Mouse (Mus musculus) erythroblast, embryonic 14.5 days (primary cell): ENCODE data around the gene Fgfr2. TPM values are rescaled to one million over a fixed set of nuclear protein-coding genes. Genes with fewer than 3 reads are reported as not detected.

ENCODE experiments used
- H3K27me3 ChIP-seq: 2 replicates; pipeline ENCODE4 v1.6.1; 2012; ENCODE audit warnings: inconsistent platforms; ENCODE audit not compliant: control insufficient read depth
- H3K36me3 ChIP-seq: 2 replicates; pipeline ENCODE4 v1.6.1; 2012; ENCODE audit warnings: mild to moderate bottlenecking, inconsistent platforms; ENCODE audit not compliant: control insufficient read depth
- H3K4me1 ChIP-seq: 2 replicates; pipeline ENCODE4 v1.6.1; 2012; ENCODE audit warnings: inconsistent platforms; ENCODE audit not compliant: control insufficient read depth
- H3K4me3 ChIP-seq: replicated peaks from 2 replicates; pipeline ENCODE3; 2012; ENCODE audit warnings: moderate library complexity, mild to moderate bottlenecking, inconsistent platforms
- H3K9me3 ChIP-seq: 2 replicates; pipeline ENCODE4 v1.6.1; 2012; ENCODE audit warnings: low read length, inconsistent platforms, mixed read lengths; ENCODE audit not compliant: control insufficient read depth
- GATA1 ChIP-seq: IDR thresholded peaks from 2 replicates; pipeline ENCODE4 v1.6.1; 2012; ENCODE audit warnings: low read length, inconsistent platforms, mixed read lengths
- TAL1 ChIP-seq: IDR thresholded peaks from 3 replicates; pipeline ENCODE4 v1.6.1; 2012; ENCODE audit warnings: low read length, inconsistent platforms, mixed read lengths
- polyA plus RNA-seq: library from polyadenylated mRNA; stranded (reverse); fragments of >175 nt; gene quantifications from 2 replicates; pipeline ENCODE4 v1.2.3, GENCODE M21; 2012

Fgfr2 gene
- polyA plus RNA-seq, 1 experiment, result not detected

- peaks cover 9% of the 10 kb centered on the region for H3K36me3 ChIP-seq
- no peaks in the 10 kb centered on the region for H3K9me3 ChIP-seq
- no peak overlapping the region for H3K4me3 ChIP-seq
- H3K27me3 ChIP-seq, result no peaks in the 10 kb centered on the region
- peaks cover 61% of the 10 kb centered on the region for H3K4me1 ChIP-seq
- TF ChIP-seq TAL1 (no peak), GATA1 (no peak)
Observed at GRCm38 (mm10) chr7:132786522-132786921, 336.6 kb downstream of the Fgfr2 start.

GRCm38 (mm10) chr7:132786011-132786410 is 337.1 kb downstream of the Fgfr2 start:
- H3K4me3 ChIP-seq, result no peak overlapping the region
- peaks cover 65% of the 10 kb centered on the region for H3K4me1 ChIP-seq
- TF ChIP-seq GATA1, result no peak
- TF ChIP-seq TAL1, result no peak
- H3K9me3 ChIP-seq, result no peaks in the 10 kb centered on the region
- H3K36me3 ChIP-seq, result peaks cover 9% of the 10 kb centered on the region
- H3K27me3 ChIP-seq, result no peaks in the 10 kb centered on the region

DNA sequence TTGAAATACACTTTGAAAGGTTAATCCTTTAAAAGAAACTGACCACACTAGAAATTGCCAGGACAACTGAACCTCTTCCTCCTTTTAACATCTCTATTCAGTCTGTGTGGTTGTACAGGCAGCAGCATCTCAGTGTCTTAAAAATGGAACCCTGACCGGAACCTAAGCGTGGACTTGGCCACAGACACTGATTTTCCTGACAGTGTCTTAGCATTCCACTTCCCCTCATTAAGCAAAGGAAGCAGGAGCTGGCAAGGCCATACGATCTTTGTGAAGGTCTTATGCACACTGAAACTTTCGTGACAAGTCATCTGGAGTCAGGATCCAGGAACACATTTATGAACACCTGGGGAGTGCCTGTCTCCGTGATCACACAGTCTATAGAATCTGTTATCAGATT is 339.0 kb downstream of the Fgfr2 start:
- TF ChIP-seq GATA1 (no peak), TAL1 (no peak)
- H3K4me3 ChIP-seq, result no peak overlapping the region
- no peaks in the 10 kb centered on the region for H3K27me3 ChIP-seq
- H3K9me3 ChIP-seq, result no peaks in the 10 kb centered on the region
- peaks cover 16% of the 10 kb centered on the region for H3K36me3 ChIP-seq
- H3K4me1 ChIP-seq, result peaks cover 74% of the 10 kb centered on the region

DNA sequence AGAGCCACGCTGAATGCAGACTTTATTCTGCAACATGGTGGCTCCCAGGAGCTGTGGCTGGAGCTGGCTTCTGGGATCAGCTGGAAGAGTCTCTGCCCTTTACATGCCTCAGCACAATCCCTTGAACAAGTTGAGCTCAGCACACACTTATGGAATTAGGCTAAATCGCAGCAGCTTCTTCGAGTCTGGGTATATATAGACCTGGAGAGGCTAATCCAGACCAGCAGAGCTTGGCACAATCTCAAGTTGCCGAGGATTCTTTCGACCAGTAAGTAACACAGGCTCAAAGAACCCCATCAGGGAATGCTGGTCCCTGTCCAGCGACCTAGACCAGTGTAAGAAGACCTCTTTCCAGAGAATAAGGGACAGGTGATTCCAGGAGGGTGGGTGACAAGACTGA is 341.3 kb downstream of the Fgfr2 start:
- Histone ChIP-seq H3K9me3 (no peaks in the 10 kb centered on the region), H3K4me3 (no peak overlapping the region), H3K27me3 (no peaks in the 10 kb centered on the region), H3K36me3 (peaks cover 35% of the 10 kb centered on the region), H3K4me1 (peaks cover 85% of the 10 kb centered on the region)
- TF ChIP-seq GATA1 (no peak), TAL1 (no peak)

DNA sequence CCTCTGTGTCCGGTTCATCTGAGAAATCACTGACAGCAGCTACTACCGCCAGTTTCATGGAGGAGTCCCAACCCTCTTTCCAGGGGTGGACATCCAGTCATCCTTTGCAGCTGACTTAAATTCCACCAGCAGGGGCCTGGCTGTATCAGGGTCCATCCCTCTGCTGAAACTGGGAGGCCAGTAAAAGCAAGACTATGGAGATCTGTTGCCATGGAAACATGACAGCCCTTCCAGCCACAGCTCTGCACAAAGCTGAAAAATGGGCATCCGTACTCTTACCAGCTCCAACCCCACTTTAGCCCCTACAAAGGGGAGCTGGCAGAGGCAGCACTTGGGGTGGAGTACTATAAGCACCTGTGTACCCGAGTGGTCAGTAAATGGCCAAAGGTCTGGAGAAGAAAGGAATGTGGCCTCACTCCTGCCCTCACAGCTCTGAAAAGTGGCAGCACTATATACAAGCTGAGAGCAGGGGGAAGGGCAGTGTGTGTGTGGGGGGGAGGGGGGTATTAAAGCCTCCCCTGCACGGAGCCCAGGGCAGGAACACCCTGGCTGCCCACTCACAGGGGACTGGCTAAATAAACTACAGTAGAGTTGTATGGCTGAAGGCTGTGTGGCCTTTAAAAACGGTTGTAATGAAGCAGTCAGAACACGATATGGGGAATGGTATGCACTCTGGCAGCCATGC is 341.9 kb downstream of the Fgfr2 start:
- Histone ChIP-seq H3K4me3 (no peak overlapping the region), H3K36me3 (peaks cover 41% of the 10 kb centered on the region), H3K27me3 (no peaks in the 10 kb centered on the region), H3K9me3 (no peaks in the 10 kb centered on the region), H3K4me1 (peaks cover 85% of the 10 kb centered on the region)
- TF ChIP-seq GATA1 (no peak), TAL1 (no peak)

- H3K9me3 ChIP-seq, result no peaks in the 10 kb centered on the region
- H3K4me1 ChIP-seq, result peaks cover 86% of the 10 kb centered on the region
- H3K36me3 ChIP-seq, result peaks cover 46% of the 10 kb centered on the region
- TF ChIP-seq GATA1, result no peak
- no peak for TF ChIP-seq TAL1
- no peak overlapping the region for H3K4me3 ChIP-seq
- no peaks in the 10 kb centered on the region for H3K27me3 ChIP-seq
Observed at GRCm38 (mm10) chr7:132780611-132781010, 342.5 kb downstream of the Fgfr2 start.

DNA sequence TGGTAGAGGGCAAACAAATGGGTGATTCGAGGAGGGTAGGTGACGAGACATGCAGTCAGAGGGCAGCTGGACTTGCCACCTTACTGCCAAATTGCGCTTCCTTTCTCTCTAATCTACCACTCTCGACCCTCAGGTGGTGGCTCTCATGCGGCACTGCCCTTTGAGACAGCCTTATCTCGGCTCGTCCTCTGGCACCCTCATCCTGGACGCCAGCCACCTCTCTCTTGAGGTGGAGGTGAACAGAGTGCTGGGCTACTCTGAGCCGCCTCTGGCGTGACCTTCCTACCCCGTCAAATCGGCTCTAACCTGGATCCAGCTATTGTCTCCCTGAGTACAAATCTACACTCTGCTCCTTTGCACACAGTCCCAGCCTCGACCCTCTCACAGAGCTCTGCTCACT is 344.5 kb downstream of the Fgfr2 start:
- peaks cover 60% of the 10 kb centered on the region for H3K36me3 ChIP-seq
- no peaks in the 10 kb centered on the region for H3K27me3 ChIP-seq
- H3K4me1 ChIP-seq, result peaks cover 90% of the 10 kb centered on the region
- peak overlapping the region; percentile 70 for H3K4me3 ChIP-seq
- H3K9me3 ChIP-seq, result no peaks in the 10 kb centered on the region
- TF ChIP-seq TAL1 (no peak), GATA1 (0 out of 2 replicates have a peak, but pooled peaks have one; percentile 32)

DNA sequence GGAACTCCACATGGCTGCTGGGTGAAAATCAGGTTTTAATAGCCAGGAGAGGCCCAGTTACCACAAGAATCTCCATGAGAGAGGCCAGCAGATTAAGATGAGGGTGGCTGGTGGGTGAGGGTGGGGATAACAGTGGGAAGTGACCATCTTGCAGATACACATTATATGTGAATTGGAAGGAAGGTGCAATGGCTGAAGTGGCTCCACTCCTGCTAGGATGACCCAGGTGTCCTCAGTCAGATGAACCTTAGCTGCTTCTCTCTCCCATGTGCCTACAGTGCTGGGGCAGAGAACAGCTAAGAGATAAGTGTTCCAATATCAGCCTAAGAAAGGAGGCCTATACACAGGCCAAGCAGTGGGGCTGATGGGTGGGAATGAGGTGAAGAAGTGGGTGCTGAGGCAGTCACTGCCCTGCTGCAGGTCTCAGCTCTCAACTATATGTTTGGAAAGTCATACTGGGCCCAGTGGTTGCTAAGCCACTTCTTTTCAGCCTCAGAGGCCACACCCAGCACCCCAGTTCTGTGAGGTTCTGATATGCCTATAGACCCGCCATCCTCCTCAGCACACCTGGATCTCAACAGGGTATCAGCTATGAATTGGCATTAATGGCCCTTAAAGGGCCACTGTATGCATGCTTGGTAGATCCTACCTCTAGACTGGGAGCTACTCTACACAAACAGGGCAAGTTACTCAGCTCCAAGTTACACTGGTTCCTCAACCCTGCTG is 345.3 kb downstream of the Fgfr2 start:
- Histone ChIP-seq H3K27me3 (no peaks in the 10 kb centered on the region), H3K9me3 (no peaks in the 10 kb centered on the region), H3K36me3 (peaks cover 68% of the 10 kb centered on the region), H3K4me1 (peaks cover 94% of the 10 kb centered on the region), H3K4me3 (peak overlapping the region; percentile 70)
- TF ChIP-seq TAL1 (peak; percentile 88), GATA1 (peak; percentile 74)

DNA sequence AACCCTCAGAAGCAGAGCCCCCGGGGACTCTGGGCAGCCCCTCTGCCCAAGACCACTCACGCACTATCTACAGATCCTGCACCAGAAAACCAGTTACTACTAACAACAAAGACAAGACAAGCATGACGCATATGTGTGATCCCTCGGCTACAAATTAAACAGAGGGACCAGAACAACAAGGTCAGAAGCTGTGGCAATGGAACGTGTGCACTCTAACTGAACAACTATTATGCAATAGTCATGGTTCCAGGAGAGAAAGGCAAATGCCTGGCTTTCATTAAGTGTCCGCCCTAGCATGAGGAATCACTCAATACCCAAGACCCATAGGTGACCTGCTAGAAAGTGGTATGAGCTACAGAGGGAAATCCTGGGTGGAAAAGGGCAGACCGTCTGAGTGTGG is 346.0 kb downstream of the Fgfr2 start:
- peaks cover 76% of the 10 kb centered on the region for H3K36me3 ChIP-seq
- peak overlapping the region; percentile 70 for H3K4me3 ChIP-seq
- no peaks in the 10 kb centered on the region for H3K9me3 ChIP-seq
- no peaks in the 10 kb centered on the region for H3K27me3 ChIP-seq
- peaks cover 98% of the 10 kb centered on the region for H3K4me1 ChIP-seq
- TF ChIP-seq GATA1 (no peak), TAL1 (no peak)
